Mouse (Mus musculus) kidney, postnatal 0 days (tissue): ENCODE measurements at regions not wholly inside any gene's neighbourhood (a gene's known extent, or its start where the extent isn't known, plus 50 kb on each side); places are given as distances from the start of the nearest gene placed in this dataset.

ENCODE experiments used
- ATAC-seq: fragments of 200-750 bp; cut with Nextera tagmentation; replicated peaks from 2 replicates; pipeline ENCODE4 v1.8.0; 2017; ENCODE audit warnings: low read depth, moderate number of reproducible peaks, moderate TSS enrichment, moderate library complexity; ENCODE audit not compliant: low FRiP score
- DNase-seq: peaks from one replicate; pipeline ENCODE4 v3.0.0-alpha.2; 2016; ENCODE audit warnings: low spot score
- H3K27ac ChIP-seq: fragments of 300-500 bp; sonication (generic); 2 replicates; pipeline ENCODE4 v1.5.1; 2014; ENCODE audit warnings: mild to moderate bottlenecking
- H3K27me3 ChIP-seq: fragments of 300-500 bp; sonication (generic); 2 replicates; pipeline ENCODE4 v1.6.1; 2014; ENCODE audit warnings: low read length, mixed read lengths; ENCODE audit not compliant: insufficient read depth
- H3K36me3 ChIP-seq: fragments of 300-500 bp; sonication (generic); 2 replicates; pipeline ENCODE4 v1.6.1; 2014; ENCODE audit warnings: low read length, mixed read lengths; ENCODE audit not compliant: insufficient read depth
- H3K4me1 ChIP-seq: fragments of 300-500 bp; sonication (generic); replicated peaks from 2 replicates; pipeline ENCODE4 v1.6.1; 2014; ENCODE audit warnings: antibody characterized with exemption, low read length, mixed read lengths; ENCODE audit not compliant: insufficient read depth
- H3K4me2 ChIP-seq: fragments of 300-500 bp; sonication (generic); 2 replicates; pipeline ENCODE4 v1.6.1; 2014; ENCODE audit warnings: mild to moderate bottlenecking, low read length, moderate library complexity, mixed read lengths
- H3K4me3 ChIP-seq: fragments of 300-500 bp; sonication (generic); replicated peaks from 2 replicates; pipeline ENCODE4 v1.5.1; 2014; ENCODE audit warnings: low read depth, low read length
- H3K9ac ChIP-seq: fragments of 300-500 bp; sonication (generic); 2 replicates; pipeline ENCODE4 v1.6.1; 2014; ENCODE audit warnings: low read depth, low read length
- H3K9me3 ChIP-seq: fragments of 300-500 bp; sonication (generic); replicated peaks from 2 replicates; pipeline ENCODE4 v1.6.1; 2016; ENCODE audit warnings: low read length, inconsistent platforms, mixed read lengths
- CTCF ChIP-seq: IDR thresholded peaks from 2 replicates; pipeline ENCODE4 v1.5.1; 2016; ENCODE audit warnings: antibody characterized with exemption, low read depth, mild to moderate bottlenecking, moderate library complexity
- WGBS: fragments of 180-500 bp; shearing (Covaris S2); extraction: QIAGEN DNeasy Blood & Tissue Kit; methylation state at CpG from one replicate; pipeline ENCODE4 v1.1.7; 2014; 5-methylcytosine and 5-hydroxymethylcytosine counted together

DNA sequence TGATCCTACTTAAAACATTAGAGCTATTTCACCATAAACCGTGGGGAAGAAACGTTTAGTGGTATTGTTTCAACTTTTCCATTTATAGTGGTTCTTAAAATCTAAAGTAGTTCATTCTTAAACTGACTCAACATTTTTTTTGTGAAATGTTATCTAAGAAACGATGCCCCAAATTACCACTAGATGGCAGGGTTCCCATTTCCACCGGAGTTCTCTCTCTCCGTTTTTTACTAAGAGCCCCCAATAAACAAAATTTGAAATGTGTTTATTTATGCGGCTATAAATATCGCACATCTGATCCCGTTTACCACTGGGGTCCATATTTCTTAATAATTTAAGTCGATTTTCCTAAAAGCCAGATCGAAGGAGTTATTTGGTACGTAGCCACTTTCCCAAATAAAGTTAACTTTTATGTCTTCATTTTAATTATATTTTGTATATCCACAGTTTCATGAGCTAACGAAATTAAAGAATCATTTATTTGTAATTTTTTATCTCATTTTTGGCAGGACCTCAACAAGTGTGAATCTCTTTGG, 586.5 kb upstream of the Lcorl start:
- DNase-seq (peak; percentile 72), ATAC-seq (no peak)
- Histone ChIP-seq H3K4me1 (no peaks in the 10 kb centered on the region; the same call in 1 of the 2 replicates), H3K4me2 (peak overlapping the region; percentile 30; the same call in 1 of the 2 replicates), H3K4me3 (no peak overlapping the region), H3K9ac (no peak overlapping the region), H3K27ac (no peak overlapping the region), H3K9me3 (no peaks in the 10 kb centered on the region), H3K27me3 (no peaks in the 10 kb centered on the region), H3K36me3 (no peaks in the 10 kb centered on the region)
- peak; percentile 84 for TF ChIP-seq CTCF
- 10% methylated on average over 12 of the region's 12 CpGs for WGBS

DNA sequence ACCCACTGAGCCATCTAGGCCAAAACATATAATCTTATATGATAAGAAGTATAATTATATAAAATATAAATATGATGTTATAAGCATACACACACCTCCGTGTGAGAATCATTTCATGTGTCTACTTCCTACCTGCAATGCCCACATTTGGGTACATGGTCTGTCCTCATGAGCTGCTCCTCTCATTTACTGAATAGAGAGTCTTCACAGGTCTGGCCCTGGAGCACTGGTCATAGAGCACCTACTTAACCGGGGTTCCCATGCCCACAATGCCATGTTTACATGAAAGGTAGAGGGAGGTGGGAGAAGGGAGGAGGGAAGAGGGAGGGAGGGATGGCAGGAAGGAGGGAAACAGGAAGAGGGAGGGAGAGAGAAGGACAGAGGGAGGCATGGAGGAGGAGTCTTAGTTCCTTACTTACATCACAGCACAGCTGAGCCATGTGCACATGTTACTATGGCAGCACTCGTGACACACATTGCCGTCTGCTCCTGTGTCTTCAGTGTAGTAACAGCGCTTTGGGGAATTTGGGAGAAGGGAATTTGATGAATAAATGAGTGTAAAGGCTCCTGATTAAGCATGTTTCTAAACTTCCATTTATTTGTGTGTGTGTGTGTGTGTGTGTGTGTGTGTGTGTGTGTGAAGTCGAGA, 585.3 kb upstream of the Lcorl start:
- no peak for TF ChIP-seq CTCF
- Histone ChIP-seq H3K4me3 (no peak overlapping the region), H3K9me3 (no peaks in the 10 kb centered on the region), H3K27ac (no peak overlapping the region), H3K36me3 (no peaks in the 10 kb centered on the region), H3K27me3 (no peaks in the 10 kb centered on the region), H3K4me2 (no peak overlapping the region), H3K4me1 (no peaks in the 10 kb centered on the region; the same call in 1 of the 2 replicates), H3K9ac (no peak overlapping the region)
- ATAC-seq = no peak
- WGBS = 82% methylated on average over 6 of the region's 6 CpGs
- no peak for DNase-seq

DNA sequence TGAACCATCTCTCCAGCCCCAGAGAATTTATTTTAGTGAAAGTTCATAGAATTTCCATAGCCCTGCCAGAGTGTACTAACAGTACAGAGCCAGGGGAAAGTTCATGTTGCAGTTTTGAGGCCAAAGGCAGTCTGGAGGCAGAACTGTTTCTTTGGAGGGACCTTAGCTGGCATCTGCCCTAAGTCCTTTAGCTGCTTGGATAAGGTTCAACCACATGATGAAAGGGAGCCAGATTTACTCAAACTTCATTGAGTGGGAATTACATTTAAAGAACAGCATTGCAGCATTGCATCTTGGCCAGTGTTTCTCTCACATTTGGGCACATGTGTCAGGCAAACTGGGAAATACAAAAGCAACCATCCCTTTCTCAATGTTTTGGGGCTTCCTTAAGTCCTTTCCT, 584.3 kb upstream of the Lcorl start:
- ATAC-seq (no peak), DNase-seq (no peak)
- TF ChIP-seq CTCF = no peak

DNA sequence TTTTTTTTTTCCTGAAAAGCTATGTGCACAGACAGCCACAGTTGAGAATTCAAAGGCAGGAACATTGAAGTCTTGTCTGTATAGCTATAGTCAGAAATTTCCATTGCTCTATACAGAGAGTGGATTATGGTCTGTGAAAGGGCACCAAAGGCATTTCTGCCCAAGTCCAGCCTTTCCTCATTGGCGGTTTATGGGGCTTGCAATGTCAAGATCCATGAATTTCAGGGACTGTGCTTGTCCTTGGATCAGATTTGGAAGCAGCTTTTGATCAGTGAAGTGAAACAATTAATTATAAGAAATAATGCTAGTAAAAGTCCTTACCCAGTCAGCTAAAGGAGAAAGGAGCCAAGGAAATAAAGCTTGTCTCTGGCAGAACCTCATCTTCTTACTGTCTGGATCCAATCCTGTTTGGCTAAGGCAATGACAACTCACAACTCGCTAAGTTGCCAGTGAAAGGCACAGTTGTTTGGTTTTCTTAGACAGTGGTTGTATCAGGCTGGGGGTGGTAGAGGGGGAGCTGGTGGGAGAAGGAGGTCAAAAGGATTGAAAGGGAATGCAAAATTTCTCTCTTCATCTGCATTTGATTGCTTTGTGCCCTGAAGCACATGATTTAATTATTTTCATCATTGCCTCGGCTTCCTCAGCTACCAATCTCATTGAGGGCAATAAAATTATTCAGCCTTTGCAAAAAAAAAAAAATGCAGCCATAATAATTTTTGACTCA, 574.4 kb upstream of the Lcorl start:
- peak; percentile 66 for DNase-seq
- ATAC-seq = peak; percentile 76
- H3K27ac ChIP-seq = peak overlapping the region; percentile 73
- no peak overlapping the region for H3K4me2 ChIP-seq
- H3K4me1 ChIP-seq = no peaks in the 10 kb centered on the region
- WGBS = 29% methylated on average over 3 of the region's 3 CpGs
- H3K9me3 ChIP-seq = no peaks in the 10 kb centered on the region
- H3K36me3 ChIP-seq = no peaks in the 10 kb centered on the region
- no peaks in the 10 kb centered on the region for H3K27me3 ChIP-seq
- no peak for TF ChIP-seq CTCF
- no peak overlapping the region for H3K9ac ChIP-seq
- H3K4me3 ChIP-seq = no peak overlapping the region

More for the DNA sequence above, 584.3 kb upstream of the Lcorl start:
- Histone ChIP-seq H3K4me2 (no peak overlapping the region), H3K4me1 (no peaks in the 10 kb centered on the region; the same call in 1 of the 2 replicates), H3K36me3 (no peaks in the 10 kb centered on the region), H3K9ac (no peak overlapping the region), H3K9me3 (no peaks in the 10 kb centered on the region), H3K27ac (no peak overlapping the region), H3K4me3 (no peak overlapping the region), H3K27me3 (no peaks in the 10 kb centered on the region)

DNA sequence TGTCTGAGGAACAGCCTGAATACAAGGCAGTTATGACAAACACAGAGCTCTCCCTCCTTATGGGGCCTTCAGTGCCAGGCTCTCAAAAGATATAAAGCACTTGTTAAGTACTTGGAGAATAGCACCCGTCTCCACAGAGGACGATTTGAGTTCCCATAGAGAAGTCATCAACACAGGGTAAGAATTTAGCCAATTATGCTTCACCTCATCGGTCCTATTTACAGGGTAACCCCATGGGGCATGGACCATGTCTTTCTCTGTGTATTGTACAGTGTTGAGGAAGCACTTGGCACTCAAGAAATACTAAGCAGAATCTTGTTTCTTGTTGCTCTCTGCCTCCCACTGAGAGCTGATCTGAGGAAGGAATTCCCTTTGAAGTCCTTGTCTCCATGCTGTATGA, 565.3 kb upstream of the Lcorl start:
- DNase-seq = no peak
- no peak for TF ChIP-seq CTCF
- no peaks in the 10 kb centered on the region for H3K4me1 ChIP-seq
- H3K9ac ChIP-seq = no peak overlapping the region
- no peaks in the 10 kb centered on the region for H3K36me3 ChIP-seq
- H3K27ac ChIP-seq = no peak overlapping the region
- H3K9me3 ChIP-seq = no peaks in the 10 kb centered on the region
- no peaks in the 10 kb centered on the region for H3K27me3 ChIP-seq
- H3K4me2 ChIP-seq = no peak overlapping the region
- ATAC-seq = no peak
- 77% methylated on average over 3 of the region's 3 CpGs for WGBS
- H3K4me3 ChIP-seq = no peak overlapping the region

DNA sequence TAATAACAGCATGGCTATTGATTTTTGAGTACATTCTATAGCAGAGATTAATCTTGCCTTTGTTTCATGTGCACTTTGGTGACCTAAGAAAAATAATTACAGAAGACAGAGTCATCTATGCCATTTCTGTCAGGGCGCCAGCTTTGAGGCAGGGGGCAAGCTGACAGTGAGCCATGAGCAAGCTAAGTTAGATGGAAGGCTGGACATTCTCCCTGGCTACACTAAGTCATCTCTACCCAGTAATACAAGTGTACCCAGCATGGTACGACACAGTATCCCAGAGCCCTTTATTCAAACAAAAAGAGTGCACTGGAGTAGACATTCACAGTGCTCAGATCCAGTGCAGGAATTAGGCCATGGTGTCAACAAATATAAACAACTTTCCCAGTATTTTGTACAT, 549.6 kb upstream of the Lcorl start:
- Histone ChIP-seq H3K4me3 (no peak overlapping the region), H3K27me3 (no peaks in the 10 kb centered on the region), H3K36me3 (no peaks in the 10 kb centered on the region), H3K27ac (no peak overlapping the region), H3K4me1 (no peaks in the 10 kb centered on the region), H3K9ac (no peak overlapping the region), H3K9me3 (no peaks in the 10 kb centered on the region), H3K4me2 (no peak overlapping the region)
- no peak for TF ChIP-seq CTCF
- no peak for DNase-seq
- ATAC-seq = no peak
- 92% methylated on average over 2 of the region's 2 CpGs for WGBS
